Comparison of ENCODE assay signal across 8 mouse cellular contexts in genomic region chr12:82169571-82170431, GRCm38 (mm10). TPM values are rescaled to one million over a fixed set of nuclear protein-coding genes. Genes with fewer than 3 reads are reported as not detected.
A peak's percentile ranks its signal among the peaks of the same experiment; 100 is the strongest.
DNase-seq lines count a peak whose midpoint lies in the region; ATAC-seq lines count a peak whose summit lies in the region.

No protein-coding gene starts in this region.

- H3K36me3 ChIP-seq in midbrain, embryonic 10.5 days, result no peaks in the 10 kb centered on the region; the same call in none of the 2 replicates

- H3K27me3 ChIP-seq in midbrain, embryonic 10.5 days (ENCODE audit: low read depth, poor library complexity, severe bottlenecking), result peaks cover 6% of the 10 kb centered on the region

- no peaks in the 10 kb centered on the region for H3K9me3 ChIP-seq in midbrain, embryonic 10.5 days (replicated peaks)

- WGBS in midbrain, embryonic 10.5 days, result under 1% methylated on average over 107 of the region's 109 CpGs

- peaks cover 59% of the 10 kb centered on the region for H3K4me1 ChIP-seq in midbrain, embryonic 10.5 days

- intact Hi-C loops in left cerebral cortex, postnatal 4 days (cut with DNase I), result loop anchor here (5.0 kb wide), 1 partner anchor 302 kb away; no protein-coding TSS in a partner anchor

- H3K4me3 ChIP-seq in midbrain, embryonic 10.5 days, result peak overlapping the region; percentile 96

- peak; percentile 79 to 93 for DNase-seq in adrenal gland, adult (ENCODE audit: inconsistent age in 2 of 2, low spot score in 1 of 2)
- DNase-seq in embryo, embryonic 11 days, result peak; percentile 88
- peak; percentile 98 for DNase-seq in heart, adult 11 months
- DNase-seq in kidney, adult 11 months, result peak; percentile 55
- DNase-seq in left cerebral cortex, postnatal 4 days, result peak; percentile 62
- peak; percentile 81 for DNase-seq in midbrain, embryonic 10.5 days (ENCODE audit: low spot score)
- DNase-seq in right cerebral cortex, postnatal 4 days, result peak; percentile 75

- peak overlapping the region; percentile 100 for H3K27ac ChIP-seq in midbrain, embryonic 10.5 days (replicated peaks)

- ATAC-seq in erythroid progenitor cell, adult 5-6 weeks (replicated peaks; ENCODE audit: low FRiP score, poor library complexity, severe bottlenecking), result no peak

RNA-seq across cellular contexts. Expression of gene Sipa1l1, which starts 0.7 kb away (rescaled TPM):
- total RNA-seq in left cerebral cortex, postnatal 4 days (2021), result 10 to 100 TPM; 76.5 to 80.0 TPM
- polyA plus RNA-seq in midbrain, embryonic 10.5 days (2016; fragmentation: Nextera tagmentation; extraction: Ambion mirVana), result 28.6 and 30.3 TPM in 2 replicates
- 6.8 and 7.1 TPM in 2 replicates for total RNA-seq in erythroid progenitor cell, adult 5-6 weeks (2015; ENCODE audit: low replicate concordance)
- total RNA-seq in erythroid progenitor cell, adult 5-6 weeks (2017; ENCODE audit: low replicate concordance), result 3.5 and 4.3 TPM in 2 replicates

Comparison
In these comparisons a context has a peak if more than half of its experiments do, and no peak if none do; other contexts are left out.
1. RNA of gene Sipa1l1, which starts 0.7 kb away (total RNA-seq): 76.5 to 80.0 TPM in left cerebral cortex, postnatal 4 days; 3.5 to 7.1 TPM in erythroid progenitor cell, adult 5-6 weeks; every median in the first group is over 4 times any median in the second.
2. Peak in every context shown above with its lines, with median percentiles within 50 percentile points of each other: DNase-seq.